Mouse (Mus musculus) forelimb bud, embryonic 11.5 days (tissue): ENCODE results near the gene Vwa1.
A peak's percentile ranks its signal among the peaks of the same experiment; 100 is the strongest.

ENCODE experiments used
- DNase-seq: peaks from one replicate; pipeline ENCODE4 v3.0.0-alpha.2; 2012; ENCODE audit warnings: low read depth, low spot score

Gene Vwa1

GRCm38 (mm10) chr4:155780895-155781294 is 6.4 kb upstream of the Vwa1 start:
- peak; percentile 45 for DNase-seq

- DNase-seq: no peak
Observed at GRCm38 (mm10) chr4:155779498-155779897, 5.0 kb upstream of the Vwa1 start.

- no peak for DNase-seq
Observed at GRCm38 (mm10) chr4:155777816-155778215, 3.3 kb upstream of the Vwa1 start.

GRCm38 (mm10) chr4:155776704-155777335 is 2.3 kb upstream of the Vwa1 start:
- no peak for DNase-seq

- DNase-seq: no peak
Observed at GRCm38 (mm10) chr4:155775855-155776254, 1.4 kb upstream of the Vwa1 start.

GRCm38 (mm10) chr4:155774971-155775740 is 658 bp upstream of the Vwa1 start:
- no peak for DNase-seq

- no peak for DNase-seq
Observed at GRCm38 (mm10) chr4:155773335-155774078, 991 bp downstream of the Vwa1 start.

GRCm38 (mm10) chr4:155772786-155773185 is 1.7 kb downstream of the Vwa1 start:
- no peak for DNase-seq

- DNase-seq: no peak
Observed at GRCm38 (mm10) chr4:155771706-155772105, 2.8 kb downstream of the Vwa1 start.

- no peak for DNase-seq
Observed at GRCm38 (mm10) chr4:155770626-155771025, 3.9 kb downstream of the Vwa1 start.

GRCm38 (mm10) chr4:155769880-155770512 is 4.5 kb downstream of the Vwa1 start:
- DNase-seq: peak; percentile 88

GRCm38 (mm10) chr4:155769496-155769879 is 5.0 kb downstream of the Vwa1 start:
- no peak for DNase-seq

GRCm38 (mm10) chr4:155762357-155762756 is 12.1 kb downstream of the Vwa1 start:
- DNase-seq: no peak

- DNase-seq: no peak
Observed at GRCm38 (mm10) chr4:155761356-155762099, 13.0 kb downstream of the Vwa1 start.

- DNase-seq: peak; percentile 99
Observed at GRCm38 (mm10) chr4:155760613-155761355, 13.7 kb downstream of the Vwa1 start, which contains the start of gene Atad3a. TSS of gene Atad3a (minus strand) at chr4:155761093.

- peak; percentile 25 for DNase-seq
Observed at GRCm38 (mm10) chr4:155759862-155760612, 14.5 kb downstream of the Vwa1 start.

- DNase-seq: no peak
Observed at GRCm38 (mm10) chr4:155757011-155757410, 17.5 kb downstream of the Vwa1 start.

GRCm38 (mm10) chr4:155746575-155747490 is 27.7 kb downstream of the Vwa1 start:
- DNase-seq: no peak
